Mouse (Mus musculus): Measurements from ENCODE around the gene Hoxb4. TPM values are rescaled to one million over a fixed set of nuclear protein-coding genes. Genes with fewer than 3 reads are reported as not detected.

Gene Hoxb4
- polyA plus RNA-seq, 1 experiment from 2014 or later, result not detected

- H3K4me1 ChIP-seq, result peaks cover 5% of the 10 kb centered on the region
- H3K4me3 ChIP-seq (replicated peaks), result no peak overlapping the region
- H3K4me2 ChIP-seq, result no peak overlapping the region
- ATAC-seq (ENCODE audit: low FRiP score), result no peak
- no peaks in the 10 kb centered on the region for H3K36me3 ChIP-seq (replicated peaks)
- H3K9ac ChIP-seq, result no peak overlapping the region
- H3K27me3 ChIP-seq, result peaks cover 100% of the 10 kb centered on the region
- 1% methylated on average over 34 of the region's 34 CpGs for WGBS
- no peak overlapping the region for H3K27ac ChIP-seq
- no peaks in the 10 kb centered on the region for H3K9me3 ChIP-seq
Observed at GRCm38 (mm10) chr11:96314671-96315343, 3.3 kb upstream of the Hoxb4 start.

- Histone ChIP-seq H3K4me1 (peaks cover 5% of the 10 kb centered on the region), H3K4me2 (no peak overlapping the region)
- 1% methylated on average over 5 of the region's 5 CpGs for WGBS
Observed at GRCm38 (mm10) chr11:96315344-96315681, 2.8 kb upstream of the Hoxb4 start.

GRCm38 (mm10) chr11:96316696-96317607 lies 1.1 kb upstream of the Hoxb4 start:
- Histone ChIP-seq H3K9me3 (no peaks in the 10 kb centered on the region), H3K27me3 (peaks cover 100% of the 10 kb centered on the region), H3K36me3 (replicated peaks) (no peaks in the 10 kb centered on the region), H3K4me3 (replicated peaks) (no peak overlapping the region), H3K9ac (no peak overlapping the region), H3K27ac (no peak overlapping the region), H3K4me2 (no peak overlapping the region), H3K4me1 (peaks cover 5% of the 10 kb centered on the region)
- 4% methylated on average over 18 of the region's 18 CpGs for WGBS
- ATAC-seq (ENCODE audit: low FRiP score), result no peak

More at GRCm38 (mm10) chr11:96315344-96315681, 2.8 kb upstream of the Hoxb4 start:
- H3K9ac ChIP-seq, result no peak overlapping the region
- H3K27me3 ChIP-seq, result peaks cover 100% of the 10 kb centered on the region
- no peak overlapping the region for H3K27ac ChIP-seq
- no peaks in the 10 kb centered on the region for H3K36me3 ChIP-seq (replicated peaks)
- H3K4me3 ChIP-seq (replicated peaks), result no peak overlapping the region
- no peaks in the 10 kb centered on the region for H3K9me3 ChIP-seq
- ATAC-seq (ENCODE audit: low FRiP score), result no peak

- H3K27ac ChIP-seq, result no peak overlapping the region
- peak overlapping the region; percentile 47 for H3K4me2 ChIP-seq
- 1% methylated on average over 45 of the region's 45 CpGs for WGBS
- H3K4me3 ChIP-seq (replicated peaks), result peak overlapping the region; percentile 30
- ATAC-seq (ENCODE audit: low FRiP score), result 0 out of 2 replicates have a peak, but pooled peaks have one; percentile 44
- no peaks in the 10 kb centered on the region for H3K9me3 ChIP-seq
- peaks cover 5% of the 10 kb centered on the region for H3K4me1 ChIP-seq
- no peak overlapping the region for H3K9ac ChIP-seq
- H3K27me3 ChIP-seq, result peaks cover 100% of the 10 kb centered on the region
- no peaks in the 10 kb centered on the region for H3K36me3 ChIP-seq (replicated peaks)
Observed at GRCm38 (mm10) chr11:96318368-96319070, 452 bp downstream of the Hoxb4 start.

- H3K9ac ChIP-seq, result no peak overlapping the region
Observed at GRCm38 (mm10) chr11:96319071-96319902, 1.2 kb downstream of the Hoxb4 start.

GRCm38 (mm10) chr11:96319910-96320309 lies 1.8 kb downstream of the Hoxb4 start:
- Histone ChIP-seq H3K4me2 (no peak overlapping the region), H3K4me3 (replicated peaks) (no peak overlapping the region)

More at GRCm38 (mm10) chr11:96319071-96319902, 1.2 kb downstream of the Hoxb4 start:
- peaks cover 100% of the 10 kb centered on the region for H3K27me3 ChIP-seq
- no peak for ATAC-seq (ENCODE audit: low FRiP score)
- no peaks in the 10 kb centered on the region for H3K9me3 ChIP-seq
- WGBS, result 1% methylated on average over 34 of the region's 34 CpGs
- peak overlapping the region; percentile 30 for H3K4me3 ChIP-seq (replicated peaks)
- H3K36me3 ChIP-seq (replicated peaks), result no peaks in the 10 kb centered on the region
- H3K27ac ChIP-seq, result no peak overlapping the region
- peak overlapping the region; percentile 47 for H3K4me2 ChIP-seq
- peaks cover 5% of the 10 kb centered on the region for H3K4me1 ChIP-seq

GRCm38 (mm10) chr11:96320688-96321087 lies 2.6 kb downstream of the Hoxb4 start:
- Histone ChIP-seq H3K9me3 (no peaks in the 10 kb centered on the region), H3K4me2 (no peak overlapping the region), H3K36me3 (replicated peaks) (no peaks in the 10 kb centered on the region), H3K9ac (no peak overlapping the region), H3K4me3 (replicated peaks) (no peak overlapping the region), H3K27me3 (peaks cover 100% of the 10 kb centered on the region), H3K27ac (no peak overlapping the region), H3K4me1 (peaks cover 5% of the 10 kb centered on the region)
- ATAC-seq (ENCODE audit: low FRiP score), result no peak
- WGBS, result under 1% methylated on average over 17 of the region's 17 CpGs

More at GRCm38 (mm10) chr11:96319910-96320309, 1.8 kb downstream of the Hoxb4 start:
- no peak for ATAC-seq (ENCODE audit: low FRiP score)
- Histone ChIP-seq H3K4me1 (peaks cover 5% of the 10 kb centered on the region), H3K9ac (no peak overlapping the region), H3K27me3 (peaks cover 100% of the 10 kb centered on the region), H3K9me3 (no peaks in the 10 kb centered on the region), H3K36me3 (replicated peaks) (no peaks in the 10 kb centered on the region), H3K27ac (no peak overlapping the region)
- under 1% methylated on average over 29 of the region's 29 CpGs for WGBS

GRCm38 (mm10) chr11:96321846-96322245 lies 3.8 kb downstream of the Hoxb4 start:
- peaks cover 5% of the 10 kb centered on the region for H3K4me1 ChIP-seq
- H3K36me3 ChIP-seq (replicated peaks), result no peaks in the 10 kb centered on the region
- no peak overlapping the region for H3K27ac ChIP-seq
- WGBS, result under 1% methylated on average over 5 of the region's 5 CpGs
- no peaks in the 10 kb centered on the region for H3K9me3 ChIP-seq
- H3K4me2 ChIP-seq, result no peak overlapping the region
- ATAC-seq (ENCODE audit: low FRiP score), result no peak
- no peak overlapping the region for H3K9ac ChIP-seq
- peaks cover 100% of the 10 kb centered on the region for H3K27me3 ChIP-seq
- no peak overlapping the region for H3K4me3 ChIP-seq (replicated peaks)

GRCm38 (mm10) chr11:96322738-96323137 lies 4.7 kb downstream of the Hoxb4 start:
- WGBS, result 2% methylated on average over 6 of the region's 6 CpGs

GRCm38 (mm10) chr11:96323154-96323553 lies 5.1 kb downstream of the Hoxb4 start, which contains the start of gene Hoxb3:
Hoxb3 (plus strand) TSS chr11:96323326.
- Histone ChIP-seq H3K4me2 (no peak within 1 kb of the TSS), H3K27me3 (peaks cover 100% of the 10 kb centered on the region), H3K27ac (no peak within 1 kb of the TSS), H3K9me3 (no peaks in the 10 kb centered on the region), H3K9ac (no peak within 1 kb of the TSS), H3K4me1 (peaks cover 5% of the 10 kb centered on the region), H3K4me3 (replicated peaks) (no peak within 1 kb of the TSS), H3K36me3 (replicated peaks) (no peaks in the 10 kb centered on the region)
- 1% methylated on average over 10 of the region's 10 CpGs for WGBS
- ATAC-seq (ENCODE audit: low FRiP score), result no peak

More at GRCm38 (mm10) chr11:96322738-96323137, 4.7 kb downstream of the Hoxb4 start:
- Histone ChIP-seq H3K9me3 (no peaks in the 10 kb centered on the region), H3K27ac (no peak overlapping the region), H3K9ac (no peak overlapping the region), H3K4me1 (peaks cover 5% of the 10 kb centered on the region), H3K36me3 (replicated peaks) (no peaks in the 10 kb centered on the region), H3K27me3 (peaks cover 100% of the 10 kb centered on the region), H3K4me2 (no peak overlapping the region), H3K4me3 (replicated peaks) (no peak overlapping the region)
- no peak for ATAC-seq (ENCODE audit: low FRiP score)

- no peak for ATAC-seq (ENCODE audit: low FRiP score)
- Histone ChIP-seq H3K36me3 (replicated peaks) (no peaks in the 10 kb centered on the region), H3K4me2 (no peak overlapping the region), H3K27me3 (peaks cover 100% of the 10 kb centered on the region), H3K4me3 (replicated peaks) (no peak overlapping the region), H3K9ac (no peak overlapping the region), H3K27ac (no peak overlapping the region), H3K9me3 (no peaks in the 10 kb centered on the region), H3K4me1 (no peaks in the 10 kb centered on the region)
- under 1% methylated on average over 5 of the region's 5 CpGs for WGBS
Observed at GRCm38 (mm10) chr11:96324125-96324524, 6.1 kb downstream of the Hoxb4 start.

All from forebrain, embryonic 12.5 days (tissue).